Mouse (Mus musculus) forebrain, embryonic 13.5 days (tissue): Measurements from ENCODE around the gene Cacna2d4. TPM values are rescaled to one million over a fixed set of nuclear protein-coding genes. Genes with fewer than 3 reads are reported as not detected.

Source experiments
- ATAC-seq: fragments of 200-750 bp; cut with Nextera tagmentation; 2 replicates; pipeline ENCODE4 v1.8.0; 2017
- H3K27ac ChIP-seq: fragments of 300-500 bp; sonication (generic); 2 replicates; pipeline ENCODE4 v1.5.1; 2015; ENCODE audit warnings: inconsistent platforms, mild to moderate bottlenecking, moderate library complexity
- H3K27me3 ChIP-seq: fragments of 300-500 bp; sonication (generic); 2 replicates; pipeline ENCODE4 v1.6.1; 2015; ENCODE audit warnings: mild to moderate bottlenecking, inconsistent platforms
- H3K36me3 ChIP-seq: fragments of 300-500 bp; sonication (generic); 2 replicates; pipeline ENCODE4 v1.6.1; 2015; ENCODE audit warnings: mild to moderate bottlenecking, inconsistent platforms; ENCODE audit not compliant: poor library complexity, severe bottlenecking
- H3K4me1 ChIP-seq: fragments of 300-500 bp; sonication (generic); 2 replicates; pipeline ENCODE4 v1.6.1; 2015; ENCODE audit warnings: inconsistent platforms
- H3K4me2 ChIP-seq: fragments of 300-500 bp; sonication (generic); 2 replicates; pipeline ENCODE4 v1.6.1; 2015; ENCODE audit warnings: inconsistent platforms, mild to moderate bottlenecking, moderate library complexity
- H3K4me3 ChIP-seq: fragments of 300-500 bp; sonication (generic); 2 replicates; pipeline ENCODE4 v1.5.1; 2015; ENCODE audit warnings: mild to moderate bottlenecking, inconsistent platforms
- H3K9ac ChIP-seq: fragments of 300-500 bp; sonication (generic); 2 replicates; pipeline ENCODE4 v1.6.1; 2015; ENCODE audit warnings: mild to moderate bottlenecking, inconsistent platforms
- H3K9me3 ChIP-seq: fragments of 300-500 bp; sonication (generic); replicated peaks from 2 replicates; pipeline ENCODE4 v1.6.1; 2016; ENCODE audit warnings: inconsistent platforms
- WGBS: fragments of 180-500 bp; shearing (Covaris S2); methylation state at CpG from one replicate; pipeline ENCODE4 v1.1.7; 2015; 5-methylcytosine and 5-hydroxymethylcytosine counted together
- polyA plus RNA-seq: library from polyadenylated mRNA; unstranded; fragments of >200 nt; fragmentation: Nextera tagmentation; extraction: Ambion mirVana; gene quantifications from 2 replicates; pipeline ENCODE4 v1.2.1, GENCODE M21; 2015

The Cacna2d4 gene
- polyA plus RNA-seq, 1 experiment from 2014 or later, result 0.12 TPM

GRCm38 (mm10) chr6:119401545-119402304 is 165.4 kb downstream of the Cacna2d4 start:
- no peak for ATAC-seq
- no peaks in the 10 kb centered on the region for H3K9me3 ChIP-seq
- H3K9ac ChIP-seq, result no peak overlapping the region
- no peak overlapping the region for H3K4me2 ChIP-seq
- no peaks in the 10 kb centered on the region for H3K27me3 ChIP-seq
- WGBS, result 95% methylated on average over 8 of the region's 8 CpGs
- H3K4me3 ChIP-seq, result no peak overlapping the region
- no peak overlapping the region for H3K27ac ChIP-seq
- no peaks in the 10 kb centered on the region for H3K4me1 ChIP-seq
- no peaks in the 10 kb centered on the region for H3K36me3 ChIP-seq

Other genes with a start within 250 kb of the Cacna2d4 start
- gene Dcp1b, start 61.3 kb upstream of the Cacna2d4 start, polyA plus RNA-seq, result 12.7 and 13.1 TPM in 2 replicates
- gene Cacna1c, start 40.1 kb upstream of the Cacna2d4 start, polyA plus RNA-seq, result 3.6 and 4.2 TPM in 2 replicates
- 1.1 and 2.0 TPM in 2 replicates for gene Lrtm2, start 94.2 kb downstream of the Cacna2d4 start, polyA plus RNA-seq
- 38.3 and 43.1 TPM in 2 replicates for gene Adipor2, start 181.2 kb downstream of the Cacna2d4 start, polyA plus RNA-seq
- 4.1 and 4.2 TPM in 2 replicates for gene Fbxl14, start 243.1 kb downstream of the Cacna2d4 start, polyA plus RNA-seq